Mouse (Mus musculus) left cerebral cortex, postnatal 14 days (tissue): ENCODE measurements around the gene Thtpa. TPM values are rescaled to one million over a fixed set of nuclear protein-coding genes. Genes with fewer than 3 reads are reported as not detected.

ENCODE experiments used
- DNase-seq, 2 experiments: peaks; one replicate each; pipeline ENCODE4 v3.0.0; 2021 to 2022; ENCODE audit warnings: low spot score in 2 of 2, mixed read lengths in 1 of 2
- intact Hi-C: fragments of 180-260 bp; cut with DNase I; formaldehyde crosslinking; loops from one replicate; pipeline ENCODE4 v1.15.1; 2025
- long read RNA-seq, 2 experiments: library from polyadenylated mRNA; stranded (forward); transcript quantifications; one replicate each; pipeline ENCODE4 v2.0.0; 2021
- total RNA-seq, 2 experiments: library from RNA; stranded (reverse); gene quantifications; 2 replicates each; pipeline ENCODE4 v1.2.3; 2021

The Thtpa gene
- total RNA-seq, result 10 to 100 TPM; 26.7 to 28.1 TPM
- long read RNA-seq, experiment 1, transcript Thtpa-201 (2 exons, 2,830 nt), result major isoform, 56 of 58 reads
- long read RNA-seq, experiment 1, partial matches to known transcripts, result 0 of 58 reads
- long read RNA-seq, experiment 1, other reads (novel, unspliced or antisense), result 2 of 58 reads
- long read RNA-seq, experiment 2, transcript Thtpa-201 (2 exons, 2,830 nt), result major isoform, 38 of 40 reads
- long read RNA-seq, experiment 2, partial matches to known transcripts, result 0 of 40 reads
- long read RNA-seq, experiment 2, other reads (novel, unspliced or antisense), result 2 of 40 reads

DNA sequence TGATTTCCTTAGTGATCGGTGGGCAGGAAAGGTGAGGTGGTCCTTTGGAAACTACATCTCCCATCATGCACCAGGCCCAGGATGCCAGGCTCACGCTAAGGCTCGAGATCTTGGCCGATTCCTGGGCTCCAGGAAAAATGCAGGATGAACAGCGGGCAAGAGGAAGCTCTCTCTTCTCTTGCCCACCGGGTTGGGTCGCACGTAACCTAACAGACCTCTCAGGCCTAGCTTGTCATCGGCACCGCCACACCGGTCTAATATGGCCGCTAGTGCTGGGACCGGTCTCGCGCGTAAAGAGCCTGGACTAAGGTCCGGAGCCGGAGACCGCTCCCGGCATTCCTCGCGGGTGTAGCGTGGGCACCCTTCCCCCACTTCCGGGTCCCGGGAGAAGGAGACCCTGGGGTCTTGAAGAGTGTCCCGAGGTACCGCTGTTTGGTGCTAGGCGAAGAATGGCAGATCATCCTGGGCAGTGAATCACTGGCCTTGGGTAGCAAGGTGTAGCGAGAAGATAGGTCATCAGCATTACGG lies at the start of gene Thtpa:
Gene Thtpa (plus strand): TSS at position 81 of the 528 bp plus-strand sequence.
- intact Hi-C loops, result loop anchor here (5.0 kb wide), 1 partner anchor 192 kb away; no protein-coding TSS in a partner anchor
- peak in 1 of 2 experiments; percentile 77 for DNase-seq

DNA sequence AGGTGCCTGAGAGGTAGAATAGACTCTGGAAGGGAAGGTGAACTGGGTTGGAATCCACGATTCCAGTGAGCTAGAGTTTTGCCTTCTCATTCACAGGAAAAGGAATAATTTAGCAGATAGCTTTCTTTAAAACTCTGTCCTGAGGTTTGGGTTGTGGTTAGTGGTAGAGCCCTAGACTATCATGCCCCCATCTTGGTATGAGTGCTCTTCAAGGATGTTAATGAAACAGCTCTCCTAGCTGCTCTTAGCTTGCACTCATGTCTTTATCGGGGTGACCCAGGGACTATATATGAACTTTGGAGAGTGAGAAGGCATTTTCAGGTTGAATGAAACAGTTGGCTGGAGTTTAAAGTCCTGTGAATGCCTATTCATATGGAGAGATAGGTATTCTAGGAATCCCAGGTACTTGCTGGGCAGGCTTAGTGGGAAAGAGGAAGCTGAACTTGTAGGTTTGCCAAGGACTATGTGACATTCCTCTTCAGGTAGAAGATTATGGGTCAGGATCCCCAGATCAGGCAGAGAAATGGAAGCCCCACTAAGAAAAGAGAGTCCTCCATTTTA lies 46.5 kb upstream of the Thtpa start:
- no peak for DNase-seq
- intact Hi-C loops, result no loop called here

DNA sequence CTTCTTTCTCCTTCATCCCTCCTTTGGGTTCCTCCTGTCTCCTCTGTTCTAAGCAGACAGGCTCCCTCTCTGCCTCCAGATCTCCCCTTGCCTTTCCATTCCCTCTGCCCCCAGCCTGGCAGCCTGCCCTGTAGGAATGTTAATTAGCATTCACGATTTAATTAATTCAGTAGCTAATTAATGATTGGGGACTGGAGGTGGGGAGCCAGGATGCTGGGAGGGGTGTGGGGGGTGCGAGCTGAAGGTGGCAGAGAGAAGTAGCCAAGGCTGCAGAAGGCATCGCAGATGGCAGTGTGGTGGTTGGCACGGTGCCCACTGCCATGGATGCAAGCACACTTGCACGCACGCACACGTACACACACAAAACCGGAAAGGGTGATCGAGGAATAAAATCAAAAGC lies 42.1 kb upstream of the Thtpa start:
- DNase-seq, result peak; percentile 82 to 84
- intact Hi-C loops, result no loop called here

DNA sequence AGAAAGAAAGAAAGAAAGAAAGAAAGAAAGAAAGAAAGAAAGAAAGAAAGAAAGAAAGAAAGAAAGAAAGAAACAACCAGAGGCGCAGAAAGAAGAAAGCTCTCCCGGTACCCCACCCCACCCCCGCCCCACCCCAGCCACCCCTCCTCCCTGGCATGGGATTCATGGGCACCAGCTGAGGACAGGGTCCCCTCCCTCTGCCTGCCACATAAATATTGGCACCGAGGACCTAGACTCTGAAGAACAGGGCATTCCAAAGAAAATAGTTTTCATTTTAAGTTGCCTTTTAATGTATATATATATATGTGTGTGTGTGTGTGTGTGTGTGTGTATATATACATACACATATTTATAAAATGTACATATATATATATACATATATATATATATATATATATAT lies 41.5 kb upstream of the Thtpa start:
- intact Hi-C loops, result no loop called here

DNA sequence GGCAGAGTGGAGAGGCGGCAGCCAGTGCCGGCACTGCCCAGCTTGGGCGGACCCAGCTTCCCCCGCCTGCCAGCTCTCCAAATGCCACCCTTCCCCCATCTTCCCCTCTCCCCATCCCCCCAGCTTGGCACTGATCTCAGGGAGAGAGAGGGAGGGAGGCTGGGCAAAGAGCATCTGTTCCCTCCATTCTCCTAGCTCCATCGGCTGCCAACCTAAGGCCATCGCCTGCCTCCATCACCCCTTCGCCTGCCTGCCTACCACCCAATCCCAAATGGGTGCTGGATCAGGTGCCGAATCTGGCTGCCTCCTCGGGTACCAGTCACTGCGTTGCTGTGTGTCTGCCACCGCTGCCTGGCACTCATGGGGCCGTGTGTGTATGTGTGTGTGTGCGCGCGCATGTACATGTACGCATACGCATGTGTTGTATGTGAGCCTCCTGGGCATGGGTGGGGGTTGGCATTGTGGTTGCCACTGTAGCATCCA lies 40.8 kb upstream of the Thtpa start:
- peak; percentile 74 to 86 for DNase-seq
- intact Hi-C loops, result no loop called here

More for the DNA sequence above, 41.5 kb upstream of the Thtpa start:
- DNase-seq, result no peak

DNA sequence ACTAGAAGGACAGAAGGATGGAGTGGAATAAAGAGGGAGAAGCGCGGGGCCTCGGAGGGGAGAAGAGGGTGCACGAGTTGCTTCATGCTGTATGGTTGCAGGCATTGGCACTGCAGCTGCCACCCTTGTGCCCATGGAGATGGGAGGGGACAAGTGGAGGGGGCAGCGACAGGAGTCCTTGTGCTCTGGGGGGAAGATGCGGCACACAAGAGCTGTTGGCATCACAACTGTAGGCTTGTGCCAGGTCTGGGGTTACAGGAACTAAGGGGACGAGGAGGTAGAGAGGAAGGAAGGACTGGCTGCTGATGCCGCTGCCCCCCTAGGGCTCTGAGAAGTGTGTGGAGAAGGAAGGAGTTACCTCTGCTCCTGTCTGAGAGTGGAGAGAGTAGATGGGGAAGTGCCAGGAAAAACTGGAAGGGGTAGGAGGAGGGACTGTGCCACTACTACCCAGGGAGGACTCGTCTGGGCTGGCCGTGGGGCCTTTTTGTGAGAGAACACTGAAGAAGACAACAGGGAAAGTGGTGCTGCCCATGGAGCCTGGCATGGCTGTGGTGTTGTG lies 40.3 kb upstream of the Thtpa start:
- DNase-seq, result peak in 1 of 2 experiments; percentile 69
- intact Hi-C loops, result no loop called here

DNA sequence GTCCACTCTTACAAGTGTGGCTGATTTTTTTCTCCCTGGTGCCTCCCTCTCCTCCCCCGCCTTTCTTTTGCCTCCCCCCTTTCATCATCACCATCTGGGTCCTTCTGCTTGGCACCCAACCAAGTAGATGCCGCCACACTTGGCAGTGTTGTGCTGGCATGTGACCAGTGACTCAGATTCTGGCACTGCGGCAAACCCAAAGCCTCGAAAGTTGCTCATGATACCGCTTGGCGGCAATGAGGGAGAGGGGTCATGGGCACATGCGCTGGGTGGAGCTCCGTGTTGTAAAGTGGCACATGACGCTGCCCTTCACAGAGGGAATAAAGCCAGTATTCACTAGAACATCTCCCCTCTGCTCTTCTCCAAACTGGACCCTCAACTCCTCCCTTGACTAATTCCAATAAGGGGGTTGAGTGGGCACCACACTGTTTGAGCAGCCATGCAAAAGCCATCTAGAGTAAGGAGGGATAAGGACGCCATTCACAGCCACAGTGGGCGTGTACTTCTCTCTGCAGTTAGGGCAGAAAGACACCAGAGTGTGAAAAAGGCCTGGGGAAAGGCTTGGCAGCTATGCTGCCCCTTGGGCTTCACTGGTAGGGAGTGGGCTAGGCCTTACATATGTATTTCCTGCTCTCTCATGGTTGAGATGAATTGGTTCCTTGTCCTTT lies 39.3 kb upstream of the Thtpa start:
- DNase-seq, result peak; percentile 90 to 96
- intact Hi-C loops, result no loop called here

DNA sequence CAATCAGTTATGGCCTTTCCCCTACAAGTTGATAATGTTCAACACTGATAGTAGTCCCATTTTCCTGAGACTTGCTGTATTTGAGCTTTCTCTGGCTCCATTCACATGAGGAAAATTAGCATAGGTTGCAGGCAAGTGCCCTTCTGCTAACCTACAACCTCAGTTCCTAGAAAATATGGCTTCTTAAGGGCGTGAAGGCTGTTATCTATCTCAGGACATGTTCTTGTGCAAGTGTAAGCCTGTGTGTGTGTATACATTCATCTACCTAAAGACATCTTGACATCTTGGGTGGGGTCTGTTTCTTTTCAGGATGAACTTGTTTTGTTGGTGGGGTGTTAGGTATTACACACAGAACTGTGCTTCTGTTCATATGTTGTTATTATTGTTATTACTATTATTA lies 35.6 kb upstream of the Thtpa start:
- intact Hi-C loops, result no loop called here
- no peak for DNase-seq

DNA sequence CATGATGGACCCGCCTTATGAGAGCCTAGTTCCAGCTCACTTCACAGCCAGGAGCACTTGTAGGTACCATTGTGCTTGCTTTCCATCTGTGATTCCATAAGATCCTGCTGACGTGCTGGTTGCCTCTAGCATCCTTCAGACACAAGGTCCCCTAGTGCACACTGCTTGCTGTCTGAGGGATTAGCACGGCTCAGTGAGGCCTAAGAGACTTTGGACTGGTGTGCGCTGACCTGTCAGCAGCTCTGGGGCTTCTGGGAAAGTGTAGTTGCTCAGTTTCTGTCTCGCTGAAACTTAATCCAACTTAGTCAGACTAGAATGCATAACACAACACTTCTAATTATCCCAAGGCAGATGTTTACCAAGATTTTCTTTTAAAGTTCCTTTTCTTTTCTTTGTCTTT lies 34.7 kb upstream of the Thtpa start:
- DNase-seq, result no peak
- intact Hi-C loops, result loop anchor here (5.0 kb wide), 1 partner anchor 33 kb away; no protein-coding TSS in a partner anchor

DNA sequence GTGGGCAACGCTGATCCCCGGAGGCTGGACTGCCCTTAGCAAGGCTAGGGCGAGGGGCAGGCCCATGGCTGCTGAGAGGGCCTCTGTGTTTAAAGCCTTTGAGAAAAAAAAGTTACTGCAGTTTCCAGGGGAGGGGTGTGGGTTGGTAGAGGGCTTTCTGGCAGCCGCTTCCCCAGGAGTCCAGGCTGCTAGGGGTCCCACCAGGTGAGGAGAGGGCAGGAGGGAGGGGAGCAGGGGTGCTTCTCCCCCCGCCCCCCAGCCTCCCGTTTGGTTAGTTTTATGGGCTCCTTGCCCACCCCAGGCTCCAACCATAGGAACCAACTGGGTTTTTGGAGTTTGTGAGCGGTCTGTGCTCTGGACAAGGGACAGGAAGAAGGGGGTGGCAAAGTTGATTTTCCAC lies 32.7 kb upstream of the Thtpa start:
- intact Hi-C loops, result loop anchor here (5.0 kb wide), 1 partner anchor 35 kb away; no protein-coding TSS in a partner anchor

DNA sequence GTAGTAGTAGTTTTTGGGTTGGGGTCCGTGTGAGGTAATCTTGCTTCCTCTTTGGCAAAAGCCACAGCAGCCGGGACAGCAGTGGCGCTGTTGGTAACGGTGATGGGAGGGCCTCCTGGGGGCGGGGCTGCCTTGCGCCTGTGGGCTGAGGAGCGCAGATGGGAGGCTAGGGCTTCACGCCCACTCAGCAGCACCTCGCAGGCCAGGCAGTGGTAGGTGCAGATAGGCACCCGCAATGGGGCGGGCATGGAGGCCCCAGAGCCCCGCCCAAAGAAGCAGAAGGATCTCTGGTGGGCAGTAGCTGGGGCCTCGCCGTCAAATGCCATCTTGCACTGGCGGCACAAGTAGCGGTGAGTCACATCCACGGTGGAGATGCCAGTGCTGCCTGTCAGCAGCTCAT lies 32.0 kb upstream of the Thtpa start:
- intact Hi-C loops, result loop anchor here (5.0 kb wide), 1 partner anchor 35 kb away; no protein-coding TSS in a partner anchor
- DNase-seq, result peak in 1 of 2 experiments; percentile 59

More for the DNA sequence above, 32.7 kb upstream of the Thtpa start:
- DNase-seq, result no peak

DNA sequence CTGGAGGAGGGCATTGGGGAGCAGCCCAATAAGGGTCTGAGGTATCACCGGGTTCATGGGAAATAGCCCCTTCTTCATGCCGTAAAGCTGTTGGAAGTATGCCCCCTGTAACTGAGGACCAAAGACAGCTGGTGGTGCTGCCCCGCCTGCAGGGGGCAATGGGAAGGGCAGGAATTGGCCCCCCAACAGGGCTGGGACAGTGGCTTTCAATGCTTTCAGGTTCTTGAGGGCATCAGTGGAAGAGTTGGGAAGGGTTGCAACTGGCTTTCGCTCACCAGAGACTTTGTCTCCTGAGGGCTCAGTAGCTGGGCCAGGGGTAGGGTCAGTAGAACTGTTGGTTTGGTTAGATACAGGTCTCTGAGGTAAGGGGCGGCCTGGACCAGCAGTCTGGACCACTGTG lies 31.5 kb upstream of the Thtpa start:
- intact Hi-C loops, result loop anchor here (5.0 kb wide), 1 partner anchor 36 kb away; no protein-coding TSS in a partner anchor

DNA sequence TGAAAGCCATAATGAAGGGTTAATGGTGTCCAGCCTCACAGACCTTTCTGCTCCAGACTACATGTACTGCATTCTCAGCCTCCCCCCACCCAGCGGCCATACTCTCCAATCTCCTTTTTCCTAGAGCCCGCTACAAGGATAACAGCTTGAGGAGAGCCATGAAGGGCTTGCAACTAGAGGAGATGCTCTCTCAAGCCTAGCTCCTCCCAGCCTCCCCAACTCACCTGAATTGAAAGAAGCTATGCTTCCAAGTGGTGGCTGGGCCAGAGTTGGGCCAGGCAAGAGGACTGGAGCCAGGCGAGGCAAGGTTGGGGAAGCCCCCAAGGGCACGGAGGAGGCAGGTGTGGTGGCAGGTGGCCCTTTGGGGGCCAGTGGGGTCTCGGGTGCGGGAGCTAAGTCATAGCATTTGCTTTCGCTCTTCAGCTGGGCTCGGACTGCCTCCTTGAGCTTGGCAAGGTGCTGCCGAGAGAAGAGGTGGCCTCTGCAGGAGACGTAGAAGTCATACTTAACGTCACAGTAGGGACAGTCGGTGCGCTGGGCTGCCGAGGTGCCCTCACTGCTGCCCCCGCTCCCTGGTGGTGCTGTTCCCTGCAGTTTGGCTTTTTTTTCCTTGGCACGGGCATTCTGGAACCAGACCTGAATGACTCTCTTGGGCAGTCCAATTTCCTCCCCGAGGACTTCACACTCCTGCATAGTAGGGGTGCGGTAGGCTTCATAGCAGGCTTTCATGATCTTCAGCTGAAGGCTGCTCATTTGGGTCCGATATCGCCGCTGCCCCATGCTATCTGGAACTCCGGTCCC lies 30.8 kb upstream of the Thtpa start:
- intact Hi-C loops, result loop anchor here (5.0 kb wide), 1 partner anchor 36 kb away; no protein-coding TSS in a partner anchor
- DNase-seq, result no peak

More for the DNA sequence above, 31.5 kb upstream of the Thtpa start:
- no peak for DNase-seq

DNA sequence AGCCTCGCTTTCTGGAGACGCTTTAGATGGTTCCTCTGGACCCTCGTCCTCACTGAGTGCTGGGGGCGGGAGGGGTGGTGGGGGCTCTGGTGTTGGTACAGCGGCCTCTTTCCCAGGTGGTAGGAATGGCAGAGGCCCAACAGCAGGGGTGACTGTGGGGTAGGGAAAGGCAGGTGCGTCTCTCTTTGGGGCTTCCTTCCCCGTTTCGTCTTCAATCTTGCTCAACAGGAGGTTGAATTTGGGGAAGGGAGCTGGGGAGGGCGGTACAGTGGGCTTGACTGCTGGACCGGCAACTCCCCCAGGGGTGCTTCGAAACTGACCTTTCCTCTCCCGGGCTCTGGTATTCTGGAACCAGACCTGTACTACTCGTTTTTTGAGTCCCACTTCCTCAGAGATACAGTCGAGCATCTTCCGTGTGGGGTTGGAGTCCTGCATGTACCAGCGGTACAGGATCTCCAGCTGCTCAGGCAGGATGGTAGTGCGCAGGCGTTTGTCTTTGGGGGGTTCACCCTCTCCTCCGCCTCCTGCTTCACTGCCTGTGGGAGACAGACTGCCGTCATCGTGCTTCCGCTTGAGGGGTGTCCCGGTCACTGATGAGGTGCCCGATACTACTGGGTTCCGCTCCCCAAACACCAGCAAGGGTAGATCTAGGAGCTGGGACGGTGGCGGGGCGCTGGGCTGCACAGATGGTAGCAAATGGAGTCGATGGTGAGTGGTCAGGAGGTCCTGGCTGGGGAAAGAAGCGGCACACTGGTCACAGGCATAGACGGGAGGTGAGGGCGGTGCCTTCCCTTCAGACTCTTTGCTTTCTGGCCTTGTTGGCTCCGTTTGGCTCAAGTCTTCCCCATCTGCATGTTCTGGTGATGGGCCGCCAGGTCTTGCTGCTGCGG lies 29.9 kb upstream of the Thtpa start:
- intact Hi-C loops, result loop anchor here (5.0 kb wide), 1 partner anchor 37 kb away; no protein-coding TSS in a partner anchor
- no peak for DNase-seq

DNA sequence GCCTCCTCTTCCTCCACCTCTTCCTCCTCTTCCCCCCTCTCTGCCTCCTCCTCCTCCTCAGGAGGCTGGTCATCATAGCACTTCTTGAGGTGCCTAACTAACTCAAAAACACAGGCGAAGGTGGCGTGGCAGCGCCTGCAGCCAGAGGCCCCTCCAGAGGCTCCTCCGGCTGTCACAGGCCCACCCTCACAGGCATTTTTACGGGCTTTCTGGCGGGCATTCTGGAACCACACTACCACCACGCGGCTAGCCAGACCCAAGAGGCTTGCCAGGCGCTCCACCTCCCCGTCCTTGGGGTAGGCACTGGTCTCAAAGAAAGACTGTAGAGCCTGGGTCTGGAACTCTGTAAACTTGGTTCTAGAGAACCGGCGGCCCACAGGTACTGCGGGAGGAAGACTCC lies 29.2 kb upstream of the Thtpa start:
- DNase-seq, result no peak
- intact Hi-C loops, result no loop called here

DNA sequence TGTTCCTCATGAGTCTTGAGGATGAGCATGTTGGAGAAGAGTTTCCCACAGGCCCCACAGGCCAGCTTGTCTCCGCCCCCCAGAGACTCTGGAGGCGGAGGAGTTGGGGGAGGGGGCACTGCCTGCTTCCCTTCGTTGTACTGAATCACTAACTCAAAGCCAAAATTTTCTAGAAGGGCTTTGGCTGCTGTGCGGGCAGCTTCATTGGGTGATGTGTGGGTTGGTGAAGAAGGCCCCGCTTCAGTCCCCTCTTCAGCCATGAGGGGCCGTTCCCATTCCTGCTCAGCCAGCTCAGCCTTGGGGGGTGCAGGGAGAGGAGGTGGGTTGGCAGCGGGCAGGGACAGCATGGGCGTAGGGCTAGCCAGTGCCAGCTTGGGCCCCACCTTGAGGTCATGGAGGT lies 28.5 kb upstream of the Thtpa start:
- DNase-seq, result peak in 1 of 2 experiments; percentile 57
- intact Hi-C loops, result no loop called here

DNA sequence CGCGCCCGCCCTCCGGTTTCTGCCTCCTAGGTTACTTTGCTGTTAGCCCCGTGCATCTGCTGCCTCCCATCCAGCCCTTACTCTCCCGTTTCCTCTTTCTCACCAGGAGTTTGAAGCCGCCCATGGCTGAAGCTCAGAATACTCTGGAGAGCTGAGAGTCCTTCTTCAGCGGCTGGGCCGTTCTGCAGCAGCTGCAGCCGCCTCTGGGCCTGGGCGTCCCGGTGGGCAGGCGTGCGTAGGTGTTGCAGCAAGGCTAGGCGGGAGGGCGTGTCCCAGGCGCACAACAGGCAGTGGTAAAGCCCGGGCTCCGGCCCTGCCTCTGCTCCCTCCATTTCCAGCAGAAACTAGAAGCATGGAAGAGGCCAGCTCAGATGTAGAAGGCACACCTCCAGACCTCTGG lies 22.8 kb upstream of the Thtpa start:
- intact Hi-C loops, result no loop called here
- DNase-seq, result no peak

DNA sequence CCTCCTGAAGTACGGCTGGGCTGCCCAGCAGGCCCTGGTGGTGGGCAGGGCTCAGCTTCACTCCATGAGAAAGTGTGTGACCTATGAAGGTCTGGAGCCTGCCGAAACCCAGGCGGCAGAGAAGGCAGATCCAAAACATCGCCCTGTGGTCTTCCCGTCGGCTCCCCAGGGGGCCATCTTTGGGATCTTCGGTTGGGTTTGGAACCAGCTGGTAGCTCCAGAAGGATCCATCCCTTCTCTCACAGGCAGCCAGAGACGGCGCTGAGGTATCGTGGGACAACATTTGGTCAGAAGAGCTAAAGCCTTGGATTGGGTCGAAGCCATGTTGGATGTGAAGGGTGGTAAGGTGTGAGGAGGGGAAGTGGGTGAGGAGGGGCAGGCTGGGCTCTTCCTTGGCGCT lies 20.2 kb upstream of the Thtpa start:
- intact Hi-C loops, result no loop called here
- no peak for DNase-seq
